Mouse (Mus musculus) thymus, adult 2 months (tissue): ENCODE measurements around the gene Pparg.

Source experiments
- CTCF ChIP-seq: fragments of 200-500 bp; IDR thresholded peaks from 2 replicates; pipeline ENCODE4 v1.5.1; 2012; ENCODE audit warnings: mild to moderate bottlenecking, control low read depth, low read length, moderate library complexity, borderline replicate concordance; ENCODE audit not compliant: control insufficient read depth, poor library complexity, insufficient read depth; ENCODE audit errors: extremely low read depth
- POLR2A ChIP-seq: fragments of 200-500 bp; IDR thresholded peaks from 2 replicates; pipeline ENCODE4 v1.6.1; 2012; ENCODE audit warnings: mild to moderate bottlenecking, low read length, control low read depth, moderate library complexity; ENCODE audit not compliant: control insufficient read depth, poor library complexity, insufficient read depth; ENCODE audit errors: extremely low read depth

DNA sequence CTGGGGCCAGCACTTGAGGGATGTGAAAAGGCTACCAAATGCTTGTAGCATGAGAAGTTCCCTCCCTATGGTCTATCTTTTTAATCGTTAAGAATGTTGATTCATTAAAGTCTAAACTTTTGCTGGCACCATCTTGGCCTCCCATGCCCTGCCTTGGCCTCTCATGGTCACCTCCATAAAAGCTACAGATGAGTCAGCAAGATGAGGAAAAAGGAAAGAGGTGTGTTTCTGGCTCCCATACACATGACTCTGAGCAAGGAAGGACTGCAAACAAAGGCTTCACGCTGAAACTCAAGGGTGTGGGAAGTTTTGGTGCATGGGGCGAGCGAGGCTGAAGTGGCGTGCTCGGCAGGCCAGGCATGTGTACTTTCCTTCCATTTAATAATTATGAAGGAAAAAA is 41.9 kb upstream of the Pparg start:
- TF ChIP-seq CTCF (no peak), POLR2A (no peak)
